Mouse (Mus musculus) olfactory bulb, adult 2 months (tissue): Measurements from ENCODE around the gene Mthfd1l.

ENCODE experiments used
- CTCF ChIP-seq: fragments of 200-500 bp; IDR thresholded peaks from 2 replicates; pipeline ENCODE4 v1.5.1; 2012; ENCODE audit warnings: low read depth, mild to moderate bottlenecking, low read length, moderate library complexity; ENCODE audit not compliant: insufficient read depth
- POLR2A ChIP-seq: fragments of 200-500 bp; IDR thresholded peaks from 2 replicates; pipeline ENCODE4 v1.6.1; 2012; ENCODE audit warnings: mild to moderate bottlenecking, low read depth, low read length, moderate library complexity; ENCODE audit not compliant: insufficient read depth

DNA sequence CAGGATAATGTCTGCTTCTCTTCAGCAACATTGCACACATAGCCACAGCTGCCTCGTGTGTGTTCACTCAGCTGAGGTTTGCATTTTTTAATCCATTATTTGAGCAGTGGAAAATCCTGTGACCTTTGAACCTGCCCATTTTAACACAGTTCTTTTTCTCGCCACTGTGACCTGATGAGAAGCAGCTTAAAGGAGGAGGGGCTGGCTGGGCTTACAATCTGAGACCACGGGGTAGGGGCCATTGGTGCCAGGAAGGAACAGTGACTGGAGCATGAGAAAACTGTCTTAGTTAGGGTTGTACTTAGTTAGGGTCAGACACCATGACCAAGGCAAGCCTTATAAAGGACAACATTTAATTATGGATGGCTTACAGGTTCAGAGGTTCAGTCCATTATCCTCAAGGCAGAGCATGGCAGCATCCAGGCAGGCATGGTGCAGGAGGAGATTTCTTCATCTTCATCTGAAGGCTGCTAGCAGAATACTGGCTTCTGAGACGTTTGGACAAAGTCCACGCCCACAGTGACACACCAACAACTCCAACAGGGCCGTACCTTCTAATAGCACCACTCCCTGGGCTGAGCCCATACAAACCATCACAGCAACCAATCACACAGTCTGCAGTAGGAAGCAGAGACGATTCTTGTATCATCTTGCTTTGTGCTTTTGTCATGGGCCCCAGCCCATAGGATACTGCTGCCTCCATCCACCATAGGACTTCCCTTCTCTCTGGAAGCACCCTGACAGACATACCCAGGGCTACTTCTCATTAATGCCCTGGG is 112.6 kb downstream of the Mthfd1l start:
- TF ChIP-seq CTCF, result no peak
- no peak for TF ChIP-seq POLR2A
